Mouse (Mus musculus) neural tube, embryonic 13.5 days (tissue): ENCODE data around the gene Mbd5. TPM values are rescaled to one million over a fixed set of nuclear protein-coding genes. Genes with fewer than 3 reads are reported as not detected.

Experiments used
- ATAC-seq: fragments of 200-750 bp; cut with Nextera tagmentation; 2 replicates; pipeline ENCODE4 v1.8.0; 2017; ENCODE audit warnings: low read depth, mild to moderate bottlenecking, moderate TSS enrichment, moderate library complexity
- H3K27ac ChIP-seq: fragments of 300-500 bp; sonication (generic); replicated peaks from 2 replicates; pipeline ENCODE4 v1.5.1; 2015; ENCODE audit warnings: moderate library complexity, mild to moderate bottlenecking, inconsistent platforms
- H3K27me3 ChIP-seq: fragments of 300-500 bp; sonication (generic); 2 replicates; pipeline ENCODE4 v1.6.1; 2015; ENCODE audit warnings: mild to moderate bottlenecking, inconsistent platforms
- H3K36me3 ChIP-seq: fragments of 300-500 bp; sonication (generic); 2 replicates; pipeline ENCODE4 v1.6.1; 2015; ENCODE audit warnings: mild to moderate bottlenecking, inconsistent platforms
- H3K4me1 ChIP-seq: fragments of 300-500 bp; sonication (generic); replicated peaks from 2 replicates; pipeline ENCODE4 v1.6.1; 2015; ENCODE audit warnings: inconsistent platforms
- H3K4me2 ChIP-seq: fragments of 300-500 bp; sonication (generic); 2 replicates; pipeline ENCODE4 v1.6.1; 2015; ENCODE audit warnings: inconsistent platforms, mild to moderate bottlenecking, moderate library complexity
- H3K4me3 ChIP-seq: fragments of 300-500 bp; sonication (generic); 2 replicates; pipeline ENCODE4 v1.5.1; 2015; ENCODE audit warnings: mild to moderate bottlenecking, inconsistent platforms
- H3K9ac ChIP-seq: fragments of 300-500 bp; sonication (generic); 2 replicates; pipeline ENCODE4 v1.6.1; 2015; ENCODE audit warnings: moderate library complexity, mild to moderate bottlenecking, inconsistent platforms
- H3K9me3 ChIP-seq: fragments of 300-500 bp; sonication (generic); 2 replicates; pipeline ENCODE4 v1.6.1; 2016; ENCODE audit warnings: inconsistent platforms
- WGBS: fragments of 180-500 bp; shearing (Covaris S2); methylation state at CpG from one replicate; pipeline ENCODE4 v1.1.7; 2015; 5-methylcytosine and 5-hydroxymethylcytosine counted together
- polyA plus RNA-seq: library from polyadenylated mRNA; unstranded; fragments of >200 nt; fragmentation: Nextera tagmentation; extraction: Ambion mirVana; gene quantifications from 2 replicates; pipeline ENCODE4 v1.2.1, GENCODE M21; 2015

The Mbd5 gene
- 41.2 and 50.7 TPM in 2 replicates for polyA plus RNA-seq

DNA sequence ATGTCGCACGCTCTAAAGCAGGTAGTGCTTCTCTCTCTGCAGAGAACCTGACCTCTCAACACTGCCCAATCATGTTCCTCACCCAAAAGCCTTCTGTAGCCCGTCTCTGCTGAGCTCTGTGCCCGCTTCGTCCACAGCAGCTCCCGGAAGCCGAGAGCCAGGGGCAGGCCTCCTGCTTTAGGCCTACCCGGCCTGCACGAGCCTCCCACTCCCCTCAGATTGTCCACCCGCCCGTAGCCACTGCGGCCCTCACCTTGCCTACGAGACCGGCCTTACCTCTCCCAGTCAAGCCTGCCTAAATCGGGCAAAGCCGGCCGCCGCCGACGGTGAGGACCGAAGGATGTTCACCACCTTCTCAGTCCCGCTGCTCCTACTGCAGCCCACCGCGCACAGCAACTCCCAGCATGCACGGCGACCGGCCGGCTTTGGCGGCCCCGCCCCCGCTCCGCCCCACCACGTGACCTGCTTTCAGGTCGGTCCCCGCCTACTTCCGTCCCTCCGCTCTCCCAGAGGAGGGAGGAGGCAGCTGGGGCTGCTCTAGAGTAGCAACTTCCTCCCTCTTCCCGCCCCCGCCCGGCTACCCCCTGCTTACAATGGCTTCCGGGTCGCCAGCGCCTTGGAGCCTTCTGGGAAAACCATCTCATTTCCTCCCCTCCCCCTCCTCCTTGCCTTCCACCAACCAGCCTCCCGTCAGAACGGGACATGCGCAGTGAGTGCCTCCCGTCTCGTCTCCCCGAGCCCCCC, at the start of gene Mbd5:
Gene Mbd5, plus strand, starts transcription at position 668 of the 744 bp plus-strand sequence.
- peak within 1 kb of the TSS; percentile 98 for H3K27ac ChIP-seq

DNA sequence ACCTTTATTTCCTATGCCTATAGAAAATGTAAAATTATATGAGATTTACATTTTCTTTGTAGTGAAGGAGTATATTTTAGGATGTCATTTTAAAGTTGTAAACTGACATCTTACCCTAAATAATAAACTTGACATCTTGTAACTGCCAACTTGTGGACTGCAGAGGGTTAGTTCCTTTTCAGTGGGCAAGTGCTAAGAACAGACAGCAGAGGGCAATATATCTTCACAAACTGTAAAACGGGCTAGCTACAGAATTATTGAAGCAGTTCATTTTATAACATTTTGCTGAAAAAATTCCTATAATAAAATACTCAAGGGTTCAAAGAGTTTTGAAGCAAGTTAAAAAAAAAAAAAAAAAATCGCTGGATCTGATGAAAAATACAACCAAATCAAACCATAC, 40.4 kb upstream of the Mbd5 start:
- H3K36me3 ChIP-seq: peaks cover 33% of the 10 kb centered on the region
- no peak for ATAC-seq
- H3K27me3 ChIP-seq: no peaks in the 10 kb centered on the region
- no peaks in the 10 kb centered on the region for H3K9me3 ChIP-seq
- H3K27ac ChIP-seq: no peak overlapping the region
- no peaks in the 10 kb centered on the region for H3K4me1 ChIP-seq
- no peak overlapping the region for H3K4me2 ChIP-seq
- H3K9ac ChIP-seq: no peak overlapping the region
- 61% methylated on average over 2 of the region's 2 CpGs for WGBS
- no peak overlapping the region for H3K4me3 ChIP-seq

More for the DNA sequence above, at the start of gene Mbd5:
- H3K9ac ChIP-seq: peak within 1 kb of the TSS; percentile 95
- ATAC-seq: peak; percentile 99
- peaks cover 25% of the 10 kb centered on the region for H3K4me1 ChIP-seq
- no peaks in the 10 kb centered on the region for H3K9me3 ChIP-seq
- H3K4me2 ChIP-seq: peak within 1 kb of the TSS; percentile 83
- H3K27me3 ChIP-seq: no peaks in the 10 kb centered on the region
- peak within 1 kb of the TSS; percentile 92 for H3K4me3 ChIP-seq
- no peaks in the 10 kb centered on the region for H3K36me3 ChIP-seq
- WGBS: under 1% methylated on average over 40 of the region's 49 CpGs

DNA sequence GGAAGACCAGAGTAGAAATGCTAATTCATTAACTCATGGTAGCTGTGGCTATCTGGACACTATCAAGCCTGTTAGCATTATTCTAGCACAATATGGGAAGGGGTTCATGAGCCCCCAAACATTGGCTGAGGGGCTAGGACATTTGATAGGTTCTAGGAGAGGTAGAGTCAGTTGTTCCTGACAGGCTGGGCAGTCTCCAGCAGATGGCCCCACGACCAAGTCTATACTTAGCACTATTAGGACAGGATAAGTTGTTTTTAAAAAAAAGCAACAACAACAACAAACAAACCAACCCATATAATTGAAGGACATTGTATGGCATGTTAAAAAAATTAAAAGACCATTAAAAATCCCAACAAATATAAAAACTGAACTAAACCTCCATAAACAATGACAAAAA, 35.1 kb upstream of the Mbd5 start:
- H3K4me1 ChIP-seq: no peaks in the 10 kb centered on the region
- ATAC-seq: no peak
- 73% methylated on average over 1 of the region's 1 CpGs for WGBS
- no peaks in the 10 kb centered on the region for H3K27me3 ChIP-seq
- H3K27ac ChIP-seq: no peak overlapping the region
- peaks cover 21% of the 10 kb centered on the region for H3K36me3 ChIP-seq
- no peak overlapping the region for H3K4me2 ChIP-seq
- H3K4me3 ChIP-seq: no peak overlapping the region
- no peak overlapping the region for H3K9ac ChIP-seq
- no peaks in the 10 kb centered on the region for H3K9me3 ChIP-seq

- H3K27me3 ChIP-seq: no peaks in the 10 kb centered on the region
- H3K36me3 ChIP-seq: peaks cover 25% of the 10 kb centered on the region
- no peak overlapping the region for H3K9ac ChIP-seq
- no peak overlapping the region for H3K27ac ChIP-seq
- H3K4me1 ChIP-seq: no peaks in the 10 kb centered on the region
- H3K4me2 ChIP-seq: no peak overlapping the region
- no peaks in the 10 kb centered on the region for H3K9me3 ChIP-seq
- no peak for ATAC-seq
- H3K4me3 ChIP-seq: no peak overlapping the region
These were observed 33.5 kb upstream of the Mbd5 start for GRCm38 (mm10) chr2:48915832-48916231.

DNA sequence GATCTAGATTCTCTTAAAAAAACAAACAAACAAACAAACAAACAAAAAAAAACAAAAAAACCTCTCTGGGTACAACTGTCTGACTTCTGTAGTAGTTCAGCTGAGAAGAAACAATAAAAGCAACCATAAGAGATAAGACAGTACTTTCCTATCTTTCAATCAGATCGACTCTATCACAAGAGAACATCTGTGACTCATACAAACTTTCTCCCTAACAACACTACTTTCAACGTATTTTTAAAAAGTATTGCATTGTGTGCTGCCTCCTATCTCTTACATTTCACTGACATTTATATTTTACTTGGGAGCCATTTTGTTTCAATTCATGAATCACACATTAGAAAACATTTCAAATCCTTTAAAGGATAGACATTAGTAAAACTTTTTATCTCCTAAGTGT, 14.2 kb upstream of the Mbd5 start:
- 97% methylated on average over 2 of the region's 2 CpGs for WGBS
- Histone ChIP-seq H3K9ac (no peak overlapping the region), H3K27me3 (no peaks in the 10 kb centered on the region), H3K4me3 (no peak overlapping the region), H3K4me1 (no peaks in the 10 kb centered on the region), H3K9me3 (no peaks in the 10 kb centered on the region), H3K36me3 (peaks cover 26% of the 10 kb centered on the region), H3K27ac (no peak overlapping the region), H3K4me2 (no peak overlapping the region)
- ATAC-seq: no peak

- WGBS: 64% methylated on average over 3 of the region's 3 CpGs
- peaks cover 22% of the 10 kb centered on the region for H3K4me1 ChIP-seq
- no peaks in the 10 kb centered on the region for H3K27me3 ChIP-seq
- no peak overlapping the region for H3K27ac ChIP-seq
- peak overlapping the region; percentile 83 for H3K4me2 ChIP-seq
- H3K4me3 ChIP-seq: peak overlapping the region; percentile 92
- no peak for ATAC-seq
- peak overlapping the region; percentile 95 for H3K9ac ChIP-seq
- H3K9me3 ChIP-seq: no peaks in the 10 kb centered on the region
- H3K36me3 ChIP-seq: no peaks in the 10 kb centered on the region
These were observed 1.5 kb upstream of the Mbd5 start for GRCm38 (mm10) chr2:48947761-48948160.

GRCm38 (mm10) chr2:48949743-48950251, 489 bp downstream of the Mbd5 start:
- WGBS: under 1% methylated on average over 9 of the region's 9 CpGs
- Histone ChIP-seq H3K4me1 (peaks cover 25% of the 10 kb centered on the region), H3K36me3 (no peaks in the 10 kb centered on the region), H3K9ac (peak overlapping the region; percentile 93), H3K27ac (peak overlapping the region; percentile 98), H3K4me2 (peak overlapping the region; percentile 65), H3K4me3 (peak overlapping the region; percentile 92), H3K27me3 (no peaks in the 10 kb centered on the region), H3K9me3 (no peaks in the 10 kb centered on the region)
- peak; percentile 82 for ATAC-seq

DNA sequence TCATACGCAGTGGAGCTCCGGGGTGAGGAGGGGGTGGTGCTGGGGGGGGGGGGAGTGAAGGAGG, 776 bp downstream of the Mbd5 start, which contains the start of gene Orc4:
Gene Orc4, minus strand, starts transcription at position 26 of the 64 bp plus-strand sequence.
- no peak for ATAC-seq
- Histone ChIP-seq H3K4me2 (peak within 1 kb of the TSS; percentile 65), H3K27ac (peak within 1 kb of the TSS; percentile 98), H3K9me3 (no peaks in the 10 kb centered on the region), H3K9ac (peak within 1 kb of the TSS; percentile 95), H3K36me3 (no peaks in the 10 kb centered on the region), H3K27me3 (no peaks in the 10 kb centered on the region), H3K4me1 (peaks cover 25% of the 10 kb centered on the region), H3K4me3 (peak within 1 kb of the TSS; percentile 92)
- WGBS: 0% methylated on average over 2 of the region's 2 CpGs

GRCm38 (mm10) chr2:48950316-48950880, 1.1 kb downstream of the Mbd5 start:
- no peak for ATAC-seq
- H3K9me3 ChIP-seq: no peaks in the 10 kb centered on the region
- H3K4me3 ChIP-seq: peak overlapping the region; percentile 92
- no peaks in the 10 kb centered on the region for H3K27me3 ChIP-seq
- H3K27ac ChIP-seq: peak overlapping the region; percentile 98
- H3K9ac ChIP-seq: peak overlapping the region; percentile 93
- WGBS: 10% methylated on average over 6 of the region's 6 CpGs
- H3K4me1 ChIP-seq: peaks cover 25% of the 10 kb centered on the region
- peak overlapping the region; percentile 65 for H3K4me2 ChIP-seq
- H3K36me3 ChIP-seq: no peaks in the 10 kb centered on the region

- H3K27me3 ChIP-seq: no peaks in the 10 kb centered on the region
- no peaks in the 10 kb centered on the region for H3K36me3 ChIP-seq
- no peak overlapping the region for H3K27ac ChIP-seq
- WGBS: 78% methylated on average over 3 of the region's 3 CpGs
- H3K4me1 ChIP-seq: peaks cover 11% of the 10 kb centered on the region
- H3K4me2 ChIP-seq: no peak overlapping the region
- H3K4me3 ChIP-seq: no peak overlapping the region
- no peak for ATAC-seq
- H3K9ac ChIP-seq: no peak overlapping the region
- H3K9me3 ChIP-seq: no peaks in the 10 kb centered on the region
These were observed 7.3 kb downstream of the Mbd5 start for GRCm38 (mm10) chr2:48956591-48956990.

- Histone ChIP-seq H3K4me3 (no peak overlapping the region), H3K36me3 (0 out of 2 replicates have a peak, but pooled peaks cover 5% of the 10 kb centered on the region), H3K27ac (no peak overlapping the region), H3K9ac (no peak overlapping the region), H3K4me2 (no peak overlapping the region), H3K27me3 (no peaks in the 10 kb centered on the region), H3K9me3 (no peaks in the 10 kb centered on the region), H3K4me1 (no peaks in the 10 kb centered on the region)
- no peak for ATAC-seq
- 86% methylated on average over 3 of the region's 3 CpGs for WGBS
These were observed 29.6 kb downstream of the Mbd5 start for GRCm38 (mm10) chr2:48978920-48979319.

DNA sequence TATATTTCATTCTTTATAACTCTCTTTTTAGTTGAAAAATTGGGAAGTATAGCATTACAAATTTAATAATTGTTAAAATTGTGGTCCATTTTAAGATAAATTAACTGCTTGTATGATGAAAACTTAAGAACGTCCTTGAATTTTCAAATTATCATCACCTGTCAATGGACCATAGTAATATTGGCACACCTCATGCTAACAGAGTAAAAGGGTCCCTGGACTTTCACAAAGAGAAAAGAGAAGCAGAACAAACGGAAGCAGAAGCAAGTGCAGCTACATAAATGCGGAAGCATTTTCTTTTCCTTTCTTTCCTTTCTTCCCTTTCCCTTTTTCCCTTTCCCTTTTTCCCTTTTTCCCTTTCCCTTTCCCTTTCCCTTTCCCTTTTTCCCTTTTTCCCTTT, 41.0 kb downstream of the Mbd5 start:
- no peaks in the 10 kb centered on the region for H3K9me3 ChIP-seq
- H3K4me2 ChIP-seq: no peak overlapping the region
- 95% methylated on average over 3 of the region's 3 CpGs for WGBS
- H3K4me1 ChIP-seq: no peaks in the 10 kb centered on the region
- no peak for ATAC-seq
- H3K27me3 ChIP-seq: no peaks in the 10 kb centered on the region
- H3K4me3 ChIP-seq: no peak overlapping the region
- no peak overlapping the region for H3K9ac ChIP-seq
- peaks cover 9% of the 10 kb centered on the region; the same call in 1 of the 2 replicates for H3K36me3 ChIP-seq
- H3K27ac ChIP-seq: no peak overlapping the region

DNA sequence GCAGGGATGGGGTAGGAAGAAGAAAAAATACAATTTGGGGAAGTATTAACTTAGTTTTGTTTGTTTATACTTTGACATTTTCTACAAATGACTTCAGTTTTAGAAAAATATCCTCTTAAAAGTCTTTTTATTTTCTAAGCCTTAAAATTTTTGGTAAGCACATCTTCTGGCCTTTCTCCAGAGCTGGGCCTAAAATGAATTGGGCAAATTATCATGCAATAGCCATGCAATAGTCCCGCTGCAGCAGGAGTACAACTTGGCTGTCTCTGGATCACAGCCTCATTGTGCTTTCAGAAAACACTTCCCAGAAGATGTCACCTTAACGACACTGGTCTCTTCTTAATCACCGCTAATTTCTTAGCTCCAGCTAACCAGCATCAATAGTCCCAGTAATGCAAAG, 91.2 kb downstream of the Mbd5 start:
- Histone ChIP-seq H3K27ac (no peak overlapping the region), H3K9me3 (peaks cover 4% of the 10 kb centered on the region; the same call in 1 of the 2 replicates), H3K4me2 (no peak overlapping the region), H3K4me3 (no peak overlapping the region), H3K9ac (no peak overlapping the region), H3K27me3 (no peaks in the 10 kb centered on the region), H3K4me1 (no peaks in the 10 kb centered on the region), H3K36me3 (0 out of 2 replicates have a peak, but pooled peaks cover 3% of the 10 kb centered on the region)
- ATAC-seq: no peak
- 83% methylated on average over 3 of the region's 3 CpGs for WGBS
